Comparison of ENCODE assay signal across 26 mouse cellular contexts in genomic region chr7:100076296-100076695, GRCm38 (mm10). TPM values are rescaled to one million over a fixed set of nuclear protein-coding genes. Genes with fewer than 3 reads are reported as not detected.
DNase-seq lines count a peak whose midpoint lies in the region; ATAC-seq lines count a peak whose summit lies in the region.
"Had no signal": no experiment of that assay in that cellular context is flagged by ENCODE, and none has a peak within 500 bp of the region (broad histone marks: within the 10 kb centered on the region; RNA-seq: fewer than 3 reads in every experiment).

No protein-coding gene starts in this region.

- no peak overlapping the region for H3K4me2 ChIP-seq in kidney, embryonic 16.5 days (replicated peaks; ENCODE audit: low read depth, low read length)
- H3K4me2 ChIP-seq: embryonic facial prominence, embryonic 13.5 days; forebrain, embryonic 12.5 days; forebrain, embryonic 15.5 days; heart, embryonic 12.5 days; heart, embryonic 15.5 days; hindbrain, embryonic 14.5 days had no signal

- H3K9ac ChIP-seq in kidney, embryonic 16.5 days (replicated peaks; ENCODE audit: low read length): no peak overlapping the region
- H3K9ac ChIP-seq: embryonic facial prominence, embryonic 13.5 days; forebrain, embryonic 12.5 days; forebrain, embryonic 15.5 days; heart, embryonic 12.5 days; heart, embryonic 15.5 days; hindbrain, embryonic 14.5 days had no signal

- no peak for ATAC-seq in kidney, embryonic 16.5 days (ENCODE audit: low FRiP score, low TSS enrichment)
- ATAC-seq: CD4-positive, CD25-positive, alpha-beta regulatory T cell, adult 4 months; forebrain, embryonic 15.5 days; hindbrain, postnatal 0 days had no signal

- no peaks in the 10 kb centered on the region for H3K27me3 ChIP-seq in kidney, embryonic 16.5 days (ENCODE audit: insufficient read depth, low read length)
- H3K27me3 ChIP-seq: embryonic facial prominence, embryonic 13.5 days; forebrain, embryonic 12.5 days; forebrain, embryonic 15.5 days; heart, embryonic 12.5 days; heart, embryonic 15.5 days had no signal

- H3K9me3 ChIP-seq in kidney, embryonic 16.5 days (ENCODE audit: low read length): 0 out of 2 replicates have a peak, but pooled peaks cover 3% of the 10 kb centered on the region
- H3K9me3 ChIP-seq: embryonic facial prominence, embryonic 10.5 days; embryonic facial prominence, embryonic 13.5 days; forebrain, embryonic 12.5 days; forebrain, embryonic 15.5 days; heart, embryonic 15.5 days had no signal

- DNase-seq in kidney, adult 11 months: peak; percentile 14
- peak; percentile 50 for DNase-seq in kidney, adult 9 months
- DNase-seq in kidney, postnatal 10 days: no peak
- DNase-seq in yolk sac, embryonic 10.5 days (ENCODE audit: low spot score): peak; percentile 68
- no peak for DNase-seq in cerebellum, postnatal 4 days (ENCODE audit: low spot score in 2 of 2)
- DNase-seq: adrenal gland, adult 2 months; adrenal gland, postnatal 14 days; cerebellum, adult 11 months; cerebellum, adult 2 months; cerebellum, adult 9-11 months; cerebellum, postnatal 25 days; embryo, embryonic 11 days; gastrocnemius, postnatal 10 days; heart, postnatal 10 days; heart, postnatal 4 days had no signal

- no peaks in the 10 kb centered on the region for H3K4me1 ChIP-seq in kidney, embryonic 16.5 days (ENCODE audit: insufficient read depth, low read length)
- H3K4me1 ChIP-seq: embryonic facial prominence, embryonic 10.5 days; forebrain, embryonic 12.5 days; forebrain, embryonic 15.5 days had no signal

- no peak overlapping the region for H3K4me3 ChIP-seq in kidney, embryonic 16.5 days (ENCODE audit: low read length)
- H3K4me3 ChIP-seq: embryonic facial prominence, embryonic 10.5 days; embryonic facial prominence, embryonic 13.5 days; erythroblast, embryonic 14.5 days; forebrain, embryonic 12.5 days; forebrain, embryonic 15.5 days; heart, embryonic 12.5 days; heart, embryonic 15.5 days had no signal

- H3K36me3 ChIP-seq in kidney, embryonic 16.5 days (ENCODE audit: insufficient read depth, low read length): peaks cover 4% of the 10 kb centered on the region; the same call in 1 of the 2 replicates
- H3K36me3 ChIP-seq: heart, embryonic 15.5 days had no signal

- WGBS in kidney, embryonic 16.5 days: 79% methylated on average over 5 of the region's 5 CpGs

- no peak overlapping the region for H3K27ac ChIP-seq in kidney, embryonic 16.5 days (ENCODE audit: low read length)
- H3K27ac ChIP-seq: embryonic facial prominence, embryonic 10.5 days; embryonic facial prominence, embryonic 13.5 days; forebrain, embryonic 12.5 days; forebrain, embryonic 15.5 days; heart, embryonic 15.5 days; hindbrain, embryonic 14.5 days; hindbrain, postnatal 0 days had no signal

RNA-seq across cellular contexts. Expression of gene Pold3, which starts 45.1 kb away (rescaled TPM):
- polyA plus RNA-seq in kidney, embryonic 16.5 days (2015; fragmentation: Nextera tagmentation; extraction: Ambion mirVana): 63.9 and 64.6 TPM in 2 replicates

Comparison
In these comparisons a context has a peak if more than half of its experiments do, and no peak if none do; other contexts are left out.
1. DNase-seq: peak in kidney, adult 11 months (single experiment), kidney, adult 9 months (single experiment) and yolk sac, embryonic 10.5 days (single experiment); none in kidney, postnatal 10 days (single experiment) and cerebellum, postnatal 4 days (0 of 2).